Mouse (Mus musculus): ENCODE measurements at regions not wholly inside any gene's neighbourhood (a gene's known extent, or its start where the extent isn't known, plus 50 kb on each side); places are given as distances from the start of the nearest gene placed in this dataset.

GRCm38 (mm10) chr1:137863506-137863905 is 312.0 kb downstream of the Ptprc start:
- TF ChIP-seq CTCF (IDR thresholded peaks at IDR 0.05; ENCODE audit: extremely low read depth, insufficient read depth, low read length) (no peak), POLR2A (IDR thresholded peaks at IDR 0.05; ENCODE audit: extremely low read depth, insufficient read depth, low read length) (no peak)

Measured in cortical plate, adult 2 months (tissue).